Mouse (Mus musculus): ENCODE results near the gene Bmp7.

Gene Bmp7

GRCm38 (mm10) chr2:172911157-172911556 is 29.0 kb downstream of the Bmp7 start:
- DNase-seq (ENCODE audit: extremely low read depth, low read depth), result no peak

GRCm38 (mm10) chr2:172909463-172909862 is 30.7 kb downstream of the Bmp7 start:
- DNase-seq (ENCODE audit: extremely low read depth, low read depth), result no peak

GRCm38 (mm10) chr2:172906146-172906545 is 34.0 kb downstream of the Bmp7 start:
- no peak for DNase-seq (ENCODE audit: extremely low read depth, low read depth)

GRCm38 (mm10) chr2:172905057-172905456 is 35.1 kb downstream of the Bmp7 start:
- DNase-seq (ENCODE audit: extremely low read depth, low read depth), result no peak

GRCm38 (mm10) chr2:172904614-172905013 is 35.5 kb downstream of the Bmp7 start:
- DNase-seq (ENCODE audit: extremely low read depth, low read depth), result no peak

- DNase-seq (ENCODE audit: extremely low read depth, low read depth), result no peak
These were observed 36.6 kb downstream of the Bmp7 start for GRCm38 (mm10) chr2:172903523-172903922.

GRCm38 (mm10) chr2:172900954-172901701 is 39.0 kb downstream of the Bmp7 start:
- no peak for DNase-seq (ENCODE audit: extremely low read depth, low read depth)

GRCm38 (mm10) chr2:172889756-172890443 is 50.2 kb downstream of the Bmp7 start:
- DNase-seq (ENCODE audit: extremely low read depth, low read depth), result no peak

GRCm38 (mm10) chr2:172889222-172889621 is 50.9 kb downstream of the Bmp7 start:
- no peak for DNase-seq (ENCODE audit: extremely low read depth, low read depth)

- no peak for DNase-seq (ENCODE audit: extremely low read depth, low read depth)
These were observed 52.0 kb downstream of the Bmp7 start for GRCm38 (mm10) chr2:172888147-172888546.

- no peak for DNase-seq (ENCODE audit: extremely low read depth, low read depth)
These were observed 54.3 kb downstream of the Bmp7 start for GRCm38 (mm10) chr2:172885861-172886260.

- no peak for DNase-seq (ENCODE audit: extremely low read depth, low read depth)
These were observed 55.5 kb downstream of the Bmp7 start for GRCm38 (mm10) chr2:172884584-172884983.

GRCm38 (mm10) chr2:172875201-172875600 is 64.9 kb downstream of the Bmp7 start:
- no peak for DNase-seq (ENCODE audit: extremely low read depth, low read depth)

- no peak for DNase-seq (ENCODE audit: extremely low read depth, low read depth)
These were observed 73.8 kb downstream of the Bmp7 start for GRCm38 (mm10) chr2:172866356-172866755.

- no peak for DNase-seq (ENCODE audit: extremely low read depth, low read depth)
These were observed 75.0 kb downstream of the Bmp7 start for GRCm38 (mm10) chr2:172865165-172865564.

- no peak for DNase-seq (ENCODE audit: extremely low read depth, low read depth)
These were observed 75.6 kb downstream of the Bmp7 start for GRCm38 (mm10) chr2:172864566-172864965.

GRCm38 (mm10) chr2:172863469-172863856 is 76.7 kb downstream of the Bmp7 start:
- DNase-seq (ENCODE audit: extremely low read depth, low read depth), result no peak

GRCm38 (mm10) chr2:172862850-172863468 is 77.2 kb downstream of the Bmp7 start:
- DNase-seq (ENCODE audit: extremely low read depth, low read depth), result no peak

GRCm38 (mm10) chr2:172862424-172862823 is 77.7 kb downstream of the Bmp7 start:
- no peak for DNase-seq (ENCODE audit: extremely low read depth, low read depth)

- DNase-seq (ENCODE audit: extremely low read depth, low read depth), result no peak
These were observed 78.5 kb downstream of the Bmp7 start for GRCm38 (mm10) chr2:172861590-172861989.

GRCm38 (mm10) chr2:172860593-172860992 is 79.5 kb downstream of the Bmp7 start:
- DNase-seq (ENCODE audit: extremely low read depth, low read depth), result no peak

- no peak for DNase-seq (ENCODE audit: extremely low read depth, low read depth)
These were observed 80.0 kb downstream of the Bmp7 start for GRCm38 (mm10) chr2:172860104-172860503.

All from MEL-GATA-1-ER (cell line).